Mouse (Mus musculus): ENCODE data around the gene Hoxc9.

- TF ChIP-seq POLR2A (IDR thresholded peaks at IDR 0.05; ENCODE audit: insufficient read depth, low read depth, low read length) (no peak), CTCF (IDR thresholded peaks at IDR 0.05; ENCODE audit: insufficient read depth, low read depth, low read length) (no peak)
These were observed 539 bp upstream of the Hoxc9 start for GRCm38 (mm10) chr15:102975688-102976111.
